Mouse (Mus musculus): ENCODE data around the gene Proser2.

Gene Proser2

DNA sequence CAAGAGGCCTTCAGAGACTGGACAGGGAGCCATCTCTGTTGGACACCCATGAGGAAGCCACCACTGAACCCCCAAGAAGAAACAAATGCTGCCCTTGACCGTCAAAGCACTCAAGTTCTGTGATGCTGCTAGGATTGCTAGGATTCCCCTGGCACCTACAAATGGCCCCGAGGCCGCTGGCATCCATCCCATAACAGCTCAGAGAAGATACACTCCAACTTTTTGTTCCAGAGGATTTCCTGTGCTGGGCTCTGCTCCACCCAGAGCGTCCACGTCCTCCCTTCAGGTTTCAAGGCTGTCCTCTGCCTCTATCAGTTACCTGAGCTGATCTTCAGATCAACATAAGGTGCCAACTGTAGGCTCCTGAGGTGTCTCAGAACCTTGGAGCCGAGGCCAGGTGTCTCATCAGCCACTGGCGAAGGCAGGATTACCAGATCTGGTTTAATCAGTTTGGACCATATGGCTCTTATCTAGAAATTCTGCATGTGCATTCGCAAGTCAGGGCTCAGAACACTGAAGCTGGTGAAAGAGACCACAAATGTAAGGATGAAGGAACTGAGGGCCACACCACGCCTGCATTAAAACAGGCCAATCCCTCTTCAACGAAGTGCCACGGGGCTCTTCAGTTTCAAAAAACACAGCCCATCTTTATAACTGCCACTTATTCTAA is 1.7 kb downstream of the Proser2 start:
- DNase-seq = peak; percentile 94

- DNase-seq = no peak
Measured at GRCm38 (mm10) chr2:6123046-6123445, 7.0 kb downstream of the Proser2 start.

GRCm38 (mm10) chr2:6121091-6121490 is 8.9 kb downstream of the Proser2 start:
- DNase-seq = no peak

- DNase-seq = peak; percentile 97
Measured at GRCm38 (mm10) chr2:6118246-6118645, 11.8 kb downstream of the Proser2 start.

- peak; percentile 84 for DNase-seq
Measured at GRCm38 (mm10) chr2:6113792-6114191, 16.2 kb downstream of the Proser2 start.

- DNase-seq = peak; percentile 95
Measured at GRCm38 (mm10) chr2:6112619-6113018, 17.4 kb downstream of the Proser2 start.

DNA sequence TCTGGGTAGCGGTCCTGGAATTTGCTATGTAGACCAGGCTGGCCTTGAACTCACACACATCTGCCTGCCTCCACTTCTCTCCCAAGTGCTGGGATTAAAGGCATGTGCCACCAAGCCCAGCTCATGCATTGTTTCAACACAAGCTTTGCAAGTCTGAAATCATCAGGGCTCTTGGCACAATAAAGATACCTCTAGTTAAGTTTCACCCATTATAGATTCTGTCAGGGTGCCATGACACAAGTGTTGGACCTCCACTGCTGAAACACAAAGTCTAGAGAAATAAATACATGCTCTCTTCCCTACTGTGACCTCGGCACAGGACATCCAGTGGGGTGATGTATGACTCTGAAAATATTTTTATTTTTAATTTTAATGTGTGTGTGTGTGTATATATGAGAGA is 24.6 kb downstream of the Proser2 start:
- peak; percentile 36 for DNase-seq

- DNase-seq = peak; percentile 85
Measured at GRCm38 (mm10) chr2:6100755-6101154, 29.3 kb downstream of the Proser2 start.

DNA sequence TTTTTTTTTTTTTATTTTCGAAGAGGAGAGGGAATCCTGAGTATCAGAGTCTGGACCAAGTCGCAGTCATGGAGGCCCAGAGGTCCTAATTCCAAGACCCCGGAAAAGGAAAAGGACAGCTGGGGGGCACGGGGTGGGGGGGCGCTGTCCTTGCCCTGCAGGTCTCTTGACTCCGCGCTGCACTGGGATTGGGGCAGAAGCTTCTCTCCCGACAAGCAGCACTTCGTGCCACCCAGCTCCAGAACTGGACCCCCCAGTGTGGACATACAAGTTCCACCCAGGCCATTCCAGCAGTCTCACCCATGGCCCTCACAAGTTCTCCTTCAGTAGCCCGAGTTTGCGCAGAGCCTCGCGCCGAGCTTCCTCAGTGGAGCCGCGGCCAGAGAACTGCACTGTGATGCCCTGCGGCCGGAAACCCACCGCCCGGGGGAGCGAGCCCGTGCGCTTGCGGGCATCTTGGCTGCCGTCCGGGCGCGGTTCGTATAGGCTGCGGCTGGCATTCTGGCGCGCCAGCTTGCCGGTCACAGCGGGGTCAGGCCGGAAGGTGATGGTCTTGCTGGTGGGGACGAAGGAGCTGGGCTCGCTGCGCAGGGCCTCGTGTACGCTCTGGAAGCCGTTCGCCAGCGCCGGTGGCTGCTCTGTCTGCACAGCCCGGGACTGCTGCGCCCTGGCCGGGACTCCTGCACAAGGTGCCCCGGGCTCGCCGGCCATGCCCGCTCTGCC is 29.8 kb downstream of the Proser2 start:
- peak; percentile 81 for DNase-seq

GRCm38 (mm10) chr2:6099443-6099842 is 30.6 kb downstream of the Proser2 start:
- no peak for DNase-seq

- peak; percentile 97 for DNase-seq
Measured at GRCm38 (mm10) chr2:6098924-6099323, 31.1 kb downstream of the Proser2 start.

DNA sequence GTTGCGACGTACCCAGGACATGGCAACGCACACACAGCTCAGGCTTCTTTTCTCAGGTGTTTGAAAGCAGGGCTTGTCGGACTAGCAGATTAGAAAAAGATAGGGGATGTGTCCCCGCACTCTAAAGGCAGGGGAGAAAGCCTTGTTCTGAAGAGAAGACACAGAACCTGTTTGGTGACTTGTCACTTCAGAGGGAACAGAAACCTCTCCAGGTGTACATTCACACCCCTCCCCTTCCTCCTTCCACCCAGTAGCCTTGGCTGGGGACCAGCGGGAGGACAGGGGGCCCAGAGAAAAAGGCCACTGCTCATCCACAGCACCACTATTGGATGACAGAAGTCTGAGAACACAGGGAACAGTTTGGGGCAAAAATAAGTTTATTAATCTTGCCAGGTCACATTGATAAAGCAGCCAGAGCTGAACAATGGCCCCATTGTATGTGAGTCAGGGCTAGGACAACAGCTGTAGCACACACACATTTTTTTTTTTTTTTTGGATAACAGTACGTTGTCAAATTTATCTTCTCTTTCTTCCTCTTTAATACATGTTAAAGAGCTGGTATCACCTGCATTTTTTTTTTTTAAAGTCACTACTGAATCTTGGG is 32.8 kb downstream of the Proser2 start:
- peak; percentile 87 for DNase-seq

DNA sequence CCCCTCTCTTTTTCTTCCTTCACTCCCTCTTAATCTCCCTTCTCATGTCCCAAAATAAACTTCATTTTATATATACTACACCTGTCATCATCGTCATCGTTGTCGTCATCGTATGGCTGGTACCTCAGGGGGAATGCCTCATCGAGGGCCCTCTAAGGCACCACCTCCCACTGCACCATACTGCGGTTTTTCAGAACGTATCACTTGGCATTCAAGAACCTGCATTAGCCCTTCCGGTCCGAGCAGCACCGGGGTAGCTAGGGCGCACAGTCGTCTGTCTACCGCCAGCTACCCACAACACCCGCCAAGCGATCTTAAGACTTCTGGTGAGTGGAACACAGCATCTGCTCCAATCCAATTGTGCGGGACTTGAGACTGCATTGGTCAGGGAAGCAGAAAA is 40.1 kb downstream of the Proser2 start:
- peak; percentile 48 for DNase-seq

- DNase-seq = peak; percentile 85
Measured at GRCm38 (mm10) chr2:6087151-6087550, 42.9 kb downstream of the Proser2 start.

DNA sequence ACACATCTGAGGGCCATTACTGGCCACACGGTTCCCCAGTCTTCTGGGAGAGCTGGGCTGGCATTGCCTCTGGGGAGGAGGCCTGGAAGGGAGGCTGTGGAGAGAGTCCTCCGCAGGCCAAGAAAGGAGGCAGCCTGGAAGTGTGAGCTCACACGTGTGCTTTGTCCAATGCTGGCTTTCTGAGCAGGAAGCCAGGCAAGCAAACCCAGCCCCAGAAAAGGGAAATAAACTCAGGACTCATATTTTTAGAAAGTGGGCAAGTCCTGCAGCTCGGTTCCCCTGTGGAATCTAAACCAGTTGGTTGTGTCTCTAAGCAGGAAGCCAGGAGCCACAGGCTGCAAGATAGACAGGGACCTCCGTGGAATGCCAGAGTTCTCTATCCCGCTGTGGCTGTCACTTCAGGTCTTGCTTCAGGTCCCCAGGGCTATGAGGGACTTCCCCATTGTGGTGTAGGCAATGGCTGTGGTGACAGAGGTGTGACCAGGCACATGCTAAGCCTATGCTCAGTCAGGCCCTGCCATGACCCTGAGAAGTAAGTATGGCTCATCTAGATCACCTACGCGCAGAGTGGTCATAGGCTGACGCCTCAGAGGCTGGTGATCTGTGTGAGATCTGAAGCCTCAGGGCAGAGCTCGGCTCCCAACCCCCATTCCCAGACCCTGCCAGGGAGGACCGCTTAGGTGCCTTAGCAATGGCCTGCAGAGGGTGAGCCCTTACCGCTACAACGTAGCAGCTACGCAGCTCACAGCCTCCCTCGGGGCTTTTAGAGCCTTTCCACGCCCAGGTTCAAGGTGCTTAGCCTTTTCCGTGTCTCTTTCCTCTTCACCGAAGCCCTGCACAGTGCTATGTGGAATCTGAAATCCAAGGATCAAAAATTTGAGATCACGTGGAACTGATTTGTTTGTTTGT is 44.1 kb downstream of the Proser2 start:
- DNase-seq = peak; percentile 89

- peak; percentile 21 for DNase-seq
Measured at GRCm38 (mm10) chr2:6083696-6084095, 46.3 kb downstream of the Proser2 start.

- peak; percentile 53 for DNase-seq
Measured at GRCm38 (mm10) chr2:6082615-6083014, 47.4 kb downstream of the Proser2 start.

DNA sequence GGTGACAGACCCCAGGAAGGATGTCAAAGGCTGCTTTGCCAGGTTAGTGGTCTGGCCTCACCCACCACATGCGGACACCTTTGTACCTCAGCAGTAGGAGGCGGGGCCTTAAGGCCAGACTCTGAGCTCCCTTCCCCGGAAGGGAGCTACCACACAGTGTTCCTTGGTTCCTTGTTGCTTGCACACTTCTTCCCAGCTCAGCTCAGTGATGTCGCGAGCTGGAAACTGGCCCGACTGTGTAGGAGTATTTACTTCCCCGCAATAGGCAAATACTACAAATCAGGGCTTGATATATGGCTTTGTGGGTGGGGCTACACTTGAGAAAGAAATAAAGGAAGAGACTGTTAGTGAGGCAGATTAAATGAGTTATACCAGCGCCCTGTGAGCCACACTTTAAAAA is 48.9 kb downstream of the Proser2 start:
- peak; percentile 83 for DNase-seq

DNA sequence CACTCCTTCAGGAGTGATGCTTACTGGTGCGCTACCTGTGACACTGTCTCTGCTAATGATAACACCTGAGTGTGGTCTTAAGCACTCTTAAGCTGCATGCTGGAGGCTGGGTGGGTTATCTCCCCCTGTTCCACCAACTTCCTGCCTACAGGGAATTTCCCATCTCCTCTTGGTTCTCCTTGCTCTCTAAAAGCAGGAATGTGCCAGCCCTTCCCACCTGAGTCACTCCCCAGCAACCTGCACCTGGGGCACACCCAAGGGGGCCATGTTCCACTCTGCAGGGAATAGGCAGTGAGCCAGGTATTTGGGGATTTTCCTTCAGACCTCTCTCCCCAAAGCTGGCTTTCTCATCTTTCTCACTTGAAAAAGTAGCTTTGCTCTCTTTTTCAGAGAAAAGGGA is 50.0 kb downstream of the Proser2 start:
- peak; percentile 78 for DNase-seq

DNA sequence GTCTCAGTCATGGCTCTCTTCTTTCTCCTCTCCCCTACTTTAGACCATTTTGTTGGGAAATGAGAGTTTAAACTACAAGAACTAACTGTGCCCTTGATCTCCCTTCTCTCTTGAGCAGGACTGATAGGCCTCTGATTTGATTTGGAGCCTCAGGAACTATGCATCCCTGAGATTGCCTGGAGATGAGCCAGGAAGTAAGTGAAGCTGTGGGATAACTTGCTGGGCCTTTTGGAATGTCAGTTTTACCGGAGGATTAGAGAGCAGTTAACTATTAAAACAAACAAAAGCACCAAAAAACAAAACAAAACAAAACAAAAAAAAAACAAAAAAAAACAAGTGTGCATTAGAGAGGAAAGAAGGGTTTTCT is 54.5 kb downstream of the Proser2 start:
- DNase-seq = no peak

DNA sequence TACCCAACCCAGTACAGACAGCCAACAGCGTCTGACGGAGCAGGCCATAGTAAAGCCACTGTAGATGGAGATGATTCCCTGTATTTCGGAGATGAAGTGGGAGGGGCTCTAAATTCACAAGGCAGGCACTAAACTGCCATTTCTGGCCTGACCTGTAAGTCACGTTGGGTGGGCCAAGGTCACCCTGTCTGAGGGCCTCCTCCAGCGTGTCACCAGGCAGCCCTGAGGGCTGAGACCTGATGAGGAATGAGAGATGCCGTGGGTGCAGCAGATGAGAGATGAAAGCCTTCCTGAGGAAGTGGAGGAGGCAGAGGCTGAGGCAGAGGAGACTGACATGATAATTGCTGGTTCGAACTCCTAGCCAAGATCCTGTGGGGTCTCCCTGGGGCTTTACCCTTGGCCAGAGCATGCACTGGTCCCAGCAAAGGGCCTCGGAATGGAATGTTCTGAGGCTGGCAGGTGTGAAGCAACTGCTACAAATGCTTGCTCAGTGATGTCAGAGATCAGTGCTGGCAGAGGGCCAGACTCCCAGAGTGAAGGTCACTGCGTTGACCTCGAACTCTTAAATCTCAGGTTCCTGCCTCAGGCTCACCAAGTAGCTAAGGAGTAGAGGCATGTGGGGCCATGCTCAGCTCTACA is 55.0 kb downstream of the Proser2 start:
- peak; percentile 87 for DNase-seq

GRCm38 (mm10) chr2:6072685-6073260 is 57.2 kb downstream of the Proser2 start:
- peak; percentile 48 for DNase-seq
